Mouse (Mus musculus): ENCODE results near the gene Vmn1r191. TPM values are rescaled to one million over a fixed set of nuclear protein-coding genes. Genes with fewer than 3 reads are reported as not detected.

The Vmn1r191 gene
- not detected in 2 replicates for polyA plus RNA-seq (2012; ENCODE audit: low replicate concordance)

DNA sequence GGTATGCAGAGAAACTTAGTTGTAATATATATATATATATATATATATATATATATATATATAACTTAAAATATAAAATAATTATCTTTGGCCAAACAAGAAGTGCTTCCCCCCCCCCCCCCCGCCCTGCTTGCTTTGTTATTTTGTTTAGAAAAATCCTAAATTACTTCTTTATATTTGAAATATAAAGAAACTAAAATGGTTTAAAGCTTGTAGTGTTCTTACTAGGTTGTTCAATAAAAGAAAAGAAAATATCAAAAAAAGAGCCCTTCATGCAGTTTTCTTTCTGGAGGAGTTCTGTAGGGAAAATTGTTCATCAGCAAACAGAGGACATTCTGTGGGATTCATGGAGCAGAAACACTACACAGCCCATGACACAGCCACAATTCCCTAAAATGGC is at the start of gene Vmn1r191:
Gene Vmn1r191, minus strand, starts transcription at position 101 of the 400 bp plus-strand sequence.

DNA sequence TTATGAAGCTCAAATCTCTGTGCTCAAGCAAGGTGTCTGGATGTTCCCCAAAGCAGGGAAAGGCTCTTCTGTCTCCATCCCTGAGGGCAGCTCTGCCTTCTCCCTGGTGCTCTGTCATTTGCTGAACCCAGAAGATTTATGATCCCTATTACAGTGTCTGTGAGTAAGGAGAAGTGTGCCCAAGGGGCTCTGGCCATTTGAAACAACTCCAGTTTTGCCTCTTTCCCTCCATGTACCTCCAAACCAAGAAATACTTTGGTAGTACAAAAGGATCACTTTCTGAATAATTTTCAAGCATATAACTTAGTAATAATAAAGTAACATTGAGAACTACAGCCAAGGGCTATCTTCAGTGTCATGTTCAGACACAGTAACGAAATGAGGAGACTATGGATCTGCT is 39.3 kb upstream of the Vmn1r191 start, which contains the start of gene Vmn1r193:
Gene Vmn1r193, minus strand, starts transcription at position 101 of the 400 bp plus-strand sequence.

DNA sequence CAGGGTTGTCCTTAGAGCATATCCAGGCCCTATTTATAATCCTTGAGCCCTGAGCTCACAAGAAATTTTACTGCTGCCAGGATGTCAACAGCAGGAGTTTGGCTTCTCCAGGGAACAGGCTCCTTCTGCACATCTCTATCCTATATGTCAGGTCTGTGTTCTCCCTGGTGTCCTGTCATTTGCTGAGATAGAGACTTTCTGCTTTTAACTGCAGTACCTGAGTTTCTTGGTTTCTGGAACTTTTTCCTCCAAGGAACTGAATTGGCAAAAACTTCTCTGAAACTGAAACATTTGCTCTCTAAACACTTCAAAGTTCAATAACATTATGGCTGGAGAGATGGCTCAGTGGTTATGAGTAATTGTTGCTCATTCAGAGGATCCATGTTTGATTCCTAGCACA is 7.3 kb upstream of the Vmn1r191 start, which contains the start of gene Vmn1r192:
Gene Vmn1r192, minus strand, starts transcription at position 101 of the 400 bp plus-strand sequence.

Other genes with a start within 250 kb of the Vmn1r191 start
- not detected in 2 replicates for gene Zfp184, start 238.9 kb downstream of the Vmn1r191 start, polyA plus RNA-seq (2012; ENCODE audit: low replicate concordance)
- not detected in 2 replicates for gene Pom121l2, start 202.8 kb downstream of the Vmn1r191 start, polyA plus RNA-seq (2012; ENCODE audit: low replicate concordance)
- gene Prss16, start 174.2 kb downstream of the Vmn1r191 start, polyA plus RNA-seq (2012; ENCODE audit: low replicate concordance), result 0.07 TPM in 1 of 2 replicates, not detected in the other
- gene Hist1h2ah, start 148.4 kb downstream of the Vmn1r191 start, polyA plus RNA-seq (2012; ENCODE audit: low replicate concordance), result 5.0 and 29.7 TPM in 2 replicates
- gene Hist1h2bk, start 148.1 kb downstream of the Vmn1r191 start, polyA plus RNA-seq (2012; ENCODE audit: low replicate concordance), result 7.6 and 12.2 TPM in 2 replicates
- gene Hist1h4i, start 142.6 kb downstream of the Vmn1r191 start, polyA plus RNA-seq (2012; ENCODE audit: low replicate concordance), result 26.0 and 32.7 TPM in 2 replicates
- gene Hist1h2ag, start 141.0 kb downstream of the Vmn1r191 start, polyA plus RNA-seq (2012; ENCODE audit: low replicate concordance), result 21.1 and 21.8 TPM in 2 replicates
- gene Hist1h2bj, start 140.8 kb downstream of the Vmn1r191 start, polyA plus RNA-seq (2012; ENCODE audit: low replicate concordance), result 10.3 and 18.2 TPM in 2 replicates
- gene Vmn1r188, start 99.5 kb downstream of the Vmn1r191 start, polyA plus RNA-seq (2012; ENCODE audit: low replicate concordance), result not detected in 2 replicates
- gene Vmn1r189, start 78.1 kb downstream of the Vmn1r191 start, polyA plus RNA-seq (2012; ENCODE audit: low replicate concordance), result not detected in 2 replicates
- gene Vmn1r192, start 7.2 kb upstream of the Vmn1r191 start, polyA plus RNA-seq (2012; ENCODE audit: low replicate concordance), result not detected in 2 replicates
- gene Vmn1r193, start 39.2 kb upstream of the Vmn1r191 start, polyA plus RNA-seq (2012; ENCODE audit: low replicate concordance), result not detected in 2 replicates
- gene Vmn1r194, start 60.2 kb upstream of the Vmn1r191 start, polyA plus RNA-seq (2012; ENCODE audit: low replicate concordance), result not detected in 2 replicates
- not detected in 2 replicates for gene Vmn1r195, start 86.6 kb upstream of the Vmn1r191 start, polyA plus RNA-seq (2012; ENCODE audit: low replicate concordance)
- not detected in 2 replicates for gene Vmn1r196, start 106.0 kb upstream of the Vmn1r191 start, polyA plus RNA-seq (2012; ENCODE audit: low replicate concordance)
- not detected in 2 replicates for gene Vmn1r197, start 140.6 kb upstream of the Vmn1r191 start, polyA plus RNA-seq (2012; ENCODE audit: low replicate concordance)
- gene Vmn1r198, start 166.4 kb upstream of the Vmn1r191 start, polyA plus RNA-seq (2012; ENCODE audit: low replicate concordance), result not detected in 2 replicates
- gene Vmn1r199, start 195.8 kb upstream of the Vmn1r191 start, polyA plus RNA-seq (2012; ENCODE audit: low replicate concordance), result not detected in 2 replicates
- gene Vmn1r200, start 206.4 kb upstream of the Vmn1r191 start, polyA plus RNA-seq (2012; ENCODE audit: low replicate concordance), result not detected in 2 replicates

Data from leukemia stem cell, adult 10-12 weeks (primary cell).